In genomic region chr10:127657617-127658016, GRCm38 (mm10) we compare ENCODE assay signal across 4 mouse cellular contexts. TPM values are rescaled to one million over a fixed set of nuclear protein-coding genes. Genes with fewer than 3 reads are reported as not detected.
"Had no signal": no experiment of that assay in that cellular context is flagged by ENCODE, and none has a peak within 500 bp of the region (broad histone marks: within the 10 kb centered on the region; RNA-seq: fewer than 3 reads in every experiment).

No protein-coding gene starts in this region.

RNA-seq across cellular contexts. Expression of gene Myo1a, which starts 47.4 kb away (rescaled TPM):
- total RNA-seq: monocyte, adult 5-6 weeks had no signal
- polyA plus RNA-seq: liver, embryonic 11.5 days; macrophage; midbrain, embryonic 14.5 days had no signal
